Mouse (Mus musculus): Measurements from ENCODE around the gene Alkbh6.
A peak's percentile ranks its signal among the peaks of the same experiment; 100 is the strongest.

The Alkbh6 gene

GRCm38 (mm10) chr7:30295103-30295502, 13.4 kb upstream of the Alkbh6 start:
- DNase-seq (ENCODE audit: low spot score): no peak

DNA sequence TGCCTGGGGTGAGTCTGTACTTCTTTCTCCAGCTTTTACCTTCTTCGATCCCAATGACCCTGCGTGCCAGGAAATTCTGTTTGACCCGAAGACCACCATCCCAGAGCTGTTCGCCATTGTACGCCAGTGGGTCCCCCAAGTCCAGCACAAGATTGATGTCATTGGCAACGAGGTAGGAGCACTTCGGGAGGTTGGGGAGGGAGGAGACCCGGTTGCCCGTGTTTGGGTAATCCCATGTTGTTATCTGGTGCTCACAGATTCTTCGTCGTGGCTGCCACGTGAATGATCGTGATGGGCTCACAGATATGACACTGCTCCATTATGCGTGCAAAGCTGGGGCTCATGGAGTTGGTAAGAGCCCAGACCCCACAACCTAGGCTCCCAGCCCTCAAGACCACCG, 11.7 kb upstream of the Alkbh6 start:
- DNase-seq (ENCODE audit: low spot score): no peak

DNA sequence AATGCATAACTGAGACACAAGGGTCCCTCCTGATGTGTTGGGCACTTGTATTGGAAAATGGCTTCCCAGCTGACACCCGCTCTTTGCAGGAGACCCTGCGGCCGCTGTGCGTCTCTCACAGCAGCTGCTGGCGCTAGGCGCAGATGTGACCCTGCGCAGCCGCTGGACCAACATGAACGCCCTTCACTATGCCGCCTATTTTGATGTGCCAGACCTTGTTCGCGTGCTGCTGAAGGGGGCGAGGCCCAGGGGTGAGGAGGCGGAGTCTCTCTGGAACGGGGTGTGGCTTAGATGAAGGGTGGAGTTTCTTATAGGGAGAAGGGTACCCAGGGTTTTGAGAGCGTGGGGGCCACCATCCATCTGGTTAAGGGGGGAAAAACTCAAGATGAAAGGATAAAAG, 11.3 kb upstream of the Alkbh6 start:
- no peak for DNase-seq (ENCODE audit: low spot score)

DNA sequence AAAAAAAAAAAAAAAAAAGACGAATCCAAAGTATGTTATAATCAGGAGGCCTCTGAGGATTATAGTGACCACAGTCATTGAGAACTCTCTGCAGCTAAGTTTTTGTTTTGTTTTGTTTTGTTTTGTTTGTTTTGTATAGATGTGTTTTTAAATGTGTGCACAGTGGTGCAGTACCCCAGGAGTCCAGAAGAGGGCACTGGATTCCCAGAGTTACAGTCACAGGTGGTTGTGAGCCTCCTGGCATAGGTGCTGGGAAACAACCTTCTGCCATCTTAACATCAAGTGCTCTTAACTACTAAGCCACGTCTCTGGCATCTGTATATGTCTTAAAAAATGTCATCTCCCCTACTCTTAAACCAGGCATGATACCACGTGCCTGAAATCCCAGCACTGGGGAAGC, 7.6 kb upstream of the Alkbh6 start:
- DNase-seq (ENCODE audit: low spot score): peak; percentile 38

DNA sequence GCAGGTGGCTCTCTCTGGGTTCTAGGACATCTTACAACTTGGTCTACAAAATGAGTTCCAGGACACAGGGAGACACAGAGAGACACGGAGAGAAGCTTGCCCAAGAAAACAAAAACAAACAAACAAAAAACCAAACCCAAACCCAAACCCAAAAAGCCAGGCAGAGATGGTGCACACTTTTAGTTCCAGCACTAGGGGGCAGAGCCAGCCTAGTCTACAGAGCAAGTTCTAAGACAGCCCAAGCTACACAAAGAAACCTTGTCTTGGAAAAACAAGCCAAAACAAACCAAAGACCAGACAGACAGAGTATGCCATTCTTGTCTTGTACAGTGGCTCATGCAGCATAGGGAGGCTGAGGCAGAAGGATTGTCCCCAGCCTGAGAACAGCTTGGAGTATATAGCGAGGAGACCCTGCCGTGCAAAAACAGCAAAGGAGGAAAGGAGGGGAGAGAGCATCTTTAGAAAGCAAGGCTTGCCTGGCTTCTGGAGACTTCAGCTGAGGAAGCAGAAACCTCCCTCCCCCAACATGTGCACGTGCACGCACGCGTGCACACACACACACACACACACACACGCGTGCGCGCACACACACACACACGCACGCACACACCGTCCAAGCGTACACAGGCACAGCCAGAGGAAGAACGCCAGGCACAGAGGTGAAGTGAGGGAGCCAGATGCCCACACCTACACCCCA, 2.3 kb upstream of the Alkbh6 start:
- DNase-seq (ENCODE audit: low spot score): peak; percentile 20

DNA sequence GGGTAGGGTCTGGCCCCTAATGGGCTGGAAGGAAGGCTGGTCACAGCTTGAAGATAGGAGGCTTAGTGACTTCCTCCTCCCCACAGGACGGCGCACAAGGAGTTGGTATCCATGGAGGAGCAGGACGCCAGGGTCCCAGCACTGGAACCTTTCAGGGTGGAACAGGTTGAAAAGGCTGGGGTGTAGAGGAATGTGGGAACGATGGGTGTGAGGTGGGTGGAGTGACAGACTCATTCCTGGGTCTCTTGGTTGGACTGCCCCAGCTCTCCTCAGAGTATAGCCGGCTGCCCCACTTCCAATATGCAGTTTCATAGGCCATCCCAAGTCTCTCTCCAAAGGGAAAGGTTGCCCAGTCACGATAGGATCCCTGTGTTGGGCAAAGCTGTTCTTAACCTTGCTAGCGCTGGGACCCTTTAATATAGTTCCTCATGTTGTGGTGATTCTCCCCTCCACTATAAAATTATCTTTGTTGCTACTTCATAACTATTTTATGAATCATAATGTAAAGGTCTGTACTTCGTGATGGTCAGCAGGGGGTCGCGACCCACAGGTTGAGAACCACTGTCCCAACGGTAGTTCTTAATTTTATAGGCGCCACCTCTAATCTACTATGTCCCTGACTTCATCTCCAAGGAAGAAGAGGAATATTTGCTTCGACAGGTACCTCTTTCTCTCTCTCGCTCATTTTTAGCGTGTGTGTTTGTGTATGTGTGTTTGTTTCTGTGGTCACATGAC, 1.0 kb downstream of the Alkbh6 start:
- DNase-seq (ENCODE audit: low spot score): no peak

- DNase-seq (ENCODE audit: low spot score): no peak
These were observed 1.6 kb downstream of the Alkbh6 start for GRCm38 (mm10) chr7:30310136-30310535.

- no peak for DNase-seq (ENCODE audit: low spot score)
These were observed 5.3 kb downstream of the Alkbh6 start for GRCm38 (mm10) chr7:30313666-30314320.

DNA sequence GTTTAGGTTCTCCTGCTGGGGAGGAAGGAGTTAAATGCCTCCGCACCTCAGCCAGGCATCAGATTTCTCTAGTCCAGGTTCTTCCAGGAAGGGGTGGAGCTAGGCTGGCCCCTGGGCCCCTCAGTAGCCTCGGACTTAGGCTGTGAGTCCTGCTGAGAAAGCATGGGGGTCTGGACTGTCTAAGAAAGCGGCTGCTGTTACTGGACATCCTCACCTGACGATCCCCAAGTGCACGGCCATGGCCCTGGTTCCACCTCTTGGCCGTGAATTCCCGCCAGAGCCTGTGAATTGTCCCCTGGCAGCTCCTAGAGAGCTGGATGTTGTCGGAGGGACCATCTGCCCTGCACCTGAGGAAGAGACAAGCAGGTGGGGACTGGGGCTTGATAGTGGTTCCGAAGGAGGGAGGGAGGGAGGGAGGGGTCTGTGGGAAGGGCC, 6.2 kb downstream of the Alkbh6 start, which contains the start of gene Syne4:
Gene Syne4, plus strand, starts transcription at position 87 of the 435 bp plus-strand sequence.
- no peak for DNase-seq (ENCODE audit: low spot score)

DNA sequence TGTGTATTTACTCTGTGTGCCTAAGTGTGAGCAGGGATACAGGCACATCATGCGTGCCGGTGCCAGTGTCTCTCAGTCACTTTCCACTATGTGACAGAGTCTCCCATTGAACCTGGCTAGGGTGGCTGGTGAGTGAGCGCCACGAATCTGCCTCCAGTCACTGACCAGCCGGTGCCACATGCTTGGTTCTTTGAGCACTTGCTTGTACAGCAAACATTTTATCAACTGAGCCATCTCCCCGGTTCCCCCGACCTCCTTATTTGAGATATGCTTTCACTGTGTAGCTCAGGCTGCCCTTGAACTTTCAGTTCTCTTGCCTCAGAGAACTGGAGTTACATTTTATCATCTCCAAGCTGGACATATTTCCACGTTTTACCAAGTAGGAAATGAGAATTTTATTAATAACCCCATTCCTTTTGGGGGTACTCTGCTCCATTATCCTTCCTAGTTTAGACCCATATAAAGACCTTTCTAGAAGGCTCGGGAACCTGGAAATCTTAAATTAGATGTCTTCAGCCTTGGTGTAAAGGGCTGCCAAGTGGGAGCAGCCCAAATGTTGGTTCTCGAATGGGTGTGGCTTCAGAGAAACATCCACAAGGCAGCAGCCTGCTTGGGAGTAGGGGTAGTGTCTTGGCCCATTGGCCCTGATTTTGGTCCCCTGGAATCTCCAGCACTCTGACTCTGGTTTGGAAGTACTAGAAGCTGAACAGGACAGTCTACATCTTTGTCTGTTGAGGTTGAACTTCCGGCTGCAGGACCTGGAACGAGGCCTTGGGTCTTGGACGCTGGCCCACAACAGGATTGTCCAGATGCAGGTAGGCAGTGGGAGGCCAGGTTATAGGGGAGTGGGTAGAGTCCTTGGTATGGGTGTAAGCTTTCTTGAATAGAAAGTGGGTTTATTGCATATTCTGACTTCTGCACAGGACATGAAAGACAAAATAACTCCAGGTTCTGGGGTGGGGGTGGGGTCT, 7.3 kb downstream of the Alkbh6 start:
- no peak for DNase-seq (ENCODE audit: low spot score)

GRCm38 (mm10) chr7:30318142-30318541, 9.6 kb downstream of the Alkbh6 start:
- DNase-seq (ENCODE audit: low spot score): no peak

DNA sequence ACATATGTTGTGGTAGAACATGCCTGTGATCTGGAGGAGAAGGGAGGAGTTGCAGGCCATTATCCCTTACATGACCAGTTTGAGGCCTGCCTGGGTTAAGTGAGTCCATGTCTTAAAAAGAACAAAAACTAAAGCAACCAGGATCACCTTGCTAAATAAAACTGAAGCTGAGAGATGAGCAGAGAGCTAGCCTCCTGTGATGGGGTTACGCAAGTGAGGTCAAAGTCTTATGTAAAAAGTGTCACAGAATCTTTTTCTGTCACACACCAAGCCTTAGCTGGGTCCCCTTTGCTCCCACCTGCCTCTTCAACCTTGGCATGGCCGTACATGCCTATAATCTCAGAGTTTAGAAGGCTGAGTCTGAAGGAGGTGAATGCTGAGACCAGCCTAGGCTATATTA, 12.4 kb downstream of the Alkbh6 start:
- DNase-seq (ENCODE audit: low spot score): no peak

- peak; percentile 87 for DNase-seq (ENCODE audit: low spot score)
These were observed 13.2 kb downstream of the Alkbh6 start, which contains the start of gene E130208F15Rik for GRCm38 (mm10) chr7:30321539-30322284. TSS of gene E130208F15Rik (plus strand) at chr7:30321740.

DNA sequence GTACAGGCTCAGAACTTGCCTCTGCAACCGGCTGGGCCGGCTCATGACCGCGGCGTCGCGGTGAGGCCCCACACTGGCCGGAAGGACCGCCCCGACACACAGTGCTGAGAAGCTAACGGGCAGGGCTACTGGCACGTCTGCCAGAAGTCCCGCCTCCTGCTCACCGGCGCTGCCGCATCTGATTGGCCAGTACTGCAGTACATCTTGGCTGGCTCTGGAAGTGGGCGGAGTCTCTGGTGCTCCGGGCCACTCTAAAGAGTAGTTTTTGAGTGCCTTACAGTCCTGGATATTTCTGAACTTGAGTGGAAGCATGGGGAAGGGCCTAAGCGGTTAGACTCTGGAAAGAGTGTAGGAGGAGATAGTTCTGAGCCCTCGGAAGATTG, 13.8 kb downstream of the Alkbh6 start:
- DNase-seq (ENCODE audit: low spot score): peak; percentile 96

- DNase-seq (ENCODE audit: low spot score): peak; percentile 61
These were observed 14.3 kb downstream of the Alkbh6 start for GRCm38 (mm10) chr7:30322865-30323264.

DNA sequence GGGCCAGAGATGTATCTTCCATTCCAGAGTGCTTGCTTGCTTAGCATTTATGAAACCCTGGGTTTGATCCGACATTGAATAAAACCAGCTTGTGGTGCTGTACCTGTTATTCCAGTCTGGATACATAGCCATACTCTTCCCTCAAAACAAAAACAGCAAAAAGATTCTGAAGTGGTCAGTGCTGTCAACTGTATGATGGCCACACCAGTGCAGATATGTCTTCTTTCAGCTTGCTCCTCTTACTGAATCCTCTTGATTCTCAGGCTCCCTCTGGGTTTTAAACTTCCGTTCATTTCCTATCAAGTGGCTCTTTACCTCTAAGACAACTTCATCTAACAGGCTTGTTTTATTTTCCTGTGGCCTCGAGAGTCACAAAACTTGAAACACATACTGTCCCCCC, 15.3 kb downstream of the Alkbh6 start, which contains the start of gene Sdhaf1:
Gene Sdhaf1, minus strand, starts transcription at position 101 of the 400 bp plus-strand sequence.
- DNase-seq (ENCODE audit: low spot score): no peak

DNA sequence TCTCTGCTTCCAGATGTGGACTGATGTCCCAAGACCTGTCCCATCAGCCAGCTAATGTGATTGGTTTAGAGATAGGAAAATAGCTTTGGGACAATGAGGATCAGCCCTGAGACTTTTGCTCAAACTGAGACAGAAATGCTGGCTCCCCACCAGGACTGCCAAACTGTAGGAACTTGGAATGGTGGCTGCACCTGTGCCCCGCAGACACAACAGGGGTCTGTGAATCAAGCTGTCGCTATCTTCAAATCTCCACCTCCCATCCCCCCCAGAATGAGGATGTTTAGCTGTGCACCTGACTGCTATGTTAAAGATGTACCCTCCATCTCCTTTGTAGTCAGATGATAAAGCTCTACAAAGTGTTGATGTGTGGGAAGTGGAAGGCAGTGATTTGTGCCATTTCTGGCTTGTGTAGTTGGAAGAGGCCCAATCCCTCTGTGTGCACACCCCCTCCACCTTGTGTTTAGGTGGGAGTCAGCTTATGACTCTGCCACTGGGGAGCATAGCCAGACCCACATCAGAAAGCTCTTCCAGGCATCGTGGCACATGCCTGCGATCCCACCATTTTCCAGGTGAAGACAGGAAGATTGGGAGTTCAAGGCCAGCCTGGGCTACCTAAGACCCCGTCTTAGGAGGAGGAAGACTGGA, 15.9 kb downstream of the Alkbh6 start:
- no peak for DNase-seq (ENCODE audit: low spot score)

GRCm38 (mm10) chr7:30325364-30325763, 16.8 kb downstream of the Alkbh6 start:
- DNase-seq (ENCODE audit: low spot score): peak; percentile 76

DNA sequence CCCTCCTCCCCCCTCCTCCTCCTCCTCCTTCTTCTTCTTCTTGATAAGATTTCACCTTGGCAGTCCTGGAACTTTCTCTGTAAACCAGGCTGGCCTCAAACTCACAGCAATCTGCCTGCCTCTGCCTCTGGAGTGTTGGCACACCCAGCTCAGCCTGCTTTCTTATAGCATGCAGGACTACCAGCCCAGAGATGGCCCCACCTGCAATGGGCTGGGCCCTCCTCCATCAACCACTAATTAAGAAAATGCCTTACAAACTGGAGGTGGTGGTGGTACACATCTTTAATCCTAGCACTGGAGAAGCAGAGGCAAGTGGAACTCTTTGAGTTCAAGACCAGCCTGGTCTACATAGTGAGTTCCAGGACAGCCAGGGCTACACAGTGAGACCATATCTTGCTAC, 17.9 kb downstream of the Alkbh6 start:
- DNase-seq (ENCODE audit: low spot score): no peak

DNA sequence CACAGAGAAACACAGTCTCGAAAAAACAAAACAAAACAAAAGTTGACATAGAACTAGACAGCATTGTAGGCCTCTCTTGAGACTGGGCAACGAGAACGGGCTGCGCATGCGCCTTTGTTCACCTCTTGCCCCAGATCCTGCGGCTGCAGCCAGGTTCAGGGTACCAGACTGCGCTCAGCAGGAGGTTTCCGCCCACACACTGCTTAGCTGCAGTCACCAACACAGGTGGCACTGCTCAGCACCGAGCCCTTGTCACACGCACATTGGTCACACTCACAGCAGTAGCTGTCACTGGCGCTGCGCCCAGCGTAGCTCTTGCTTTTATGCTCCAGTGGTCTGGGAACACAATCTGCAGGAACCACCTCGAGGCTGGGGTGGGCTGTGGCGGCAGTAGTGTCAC, 18.6 kb downstream of the Alkbh6 start:
- DNase-seq (ENCODE audit: low spot score): no peak

Data from T-cell, adult 2 months (primary cell).